Mouse (Mus musculus): ENCODE measurements around the gene Slc7a8.
"Not testable (repeated sequence)": the region's sequence is repeated elsewhere in the genome, so short reads cannot be mapped to it uniquely, and the experiment has no call there.

Slc7a8 gene

GRCm38 (mm10) chr14:54780836-54781609, 723 bp downstream of the Slc7a8 start:
- DNase-seq (ENCODE audit: low read depth, low spot score): peak; percentile 54

- DNase-seq (ENCODE audit: low read depth, low spot score): no peak
These were observed 1.7 kb downstream of the Slc7a8 start for GRCm38 (mm10) chr14:54780084-54780483.

DNA sequence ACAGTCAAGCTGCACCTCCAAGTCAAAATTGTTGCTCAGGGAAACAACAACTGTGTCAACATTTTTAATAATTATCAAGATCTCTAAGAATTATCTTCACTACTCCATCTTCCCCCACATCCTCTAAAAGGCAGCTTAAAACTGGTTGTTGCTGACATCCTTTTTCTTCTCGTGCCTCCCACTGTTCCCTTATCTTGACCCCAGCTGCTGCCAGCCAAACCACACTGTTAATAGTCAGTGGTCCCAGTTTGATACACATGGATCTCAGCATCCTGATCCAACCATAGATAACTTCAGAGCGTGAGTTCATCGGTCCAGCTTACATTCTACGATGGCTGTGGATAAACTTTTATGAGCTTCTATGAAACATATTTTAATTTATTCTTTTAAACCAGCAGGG, 3.9 kb downstream of the Slc7a8 start:
- DNase-seq (ENCODE audit: low read depth, low spot score): no peak

GRCm38 (mm10) chr14:54776768-54777167, 5.0 kb downstream of the Slc7a8 start:
- no peak for DNase-seq (ENCODE audit: low read depth, low spot score)

GRCm38 (mm10) chr14:54775534-54776041, 6.2 kb downstream of the Slc7a8 start:
- DNase-seq (ENCODE audit: low read depth, low spot score): no peak

DNA sequence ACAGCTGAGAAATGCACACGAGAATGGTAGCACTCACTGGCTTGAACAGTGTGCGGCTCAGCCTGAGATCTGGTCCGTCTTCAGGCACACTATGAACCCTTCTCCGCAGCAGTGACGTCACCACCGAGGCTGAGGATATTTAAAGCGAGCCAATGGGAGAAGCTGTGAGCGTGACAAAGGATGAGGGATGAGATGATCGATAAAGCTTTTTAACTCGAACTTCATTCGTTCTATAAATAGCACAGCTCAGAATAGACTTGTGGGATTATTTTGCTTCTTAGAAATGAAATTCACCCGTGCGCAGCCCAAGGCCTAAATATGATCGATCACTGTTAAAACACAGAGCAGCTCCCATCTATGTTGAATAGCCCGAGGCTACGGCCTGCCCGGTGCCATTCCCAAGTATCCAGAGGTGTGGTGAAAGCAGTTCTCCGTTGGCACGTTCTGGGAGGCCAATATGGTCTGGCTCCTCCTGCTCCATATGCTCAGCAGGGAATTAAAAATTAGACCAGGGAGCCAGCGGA, 9.4 kb downstream of the Slc7a8 start:
- no peak for DNase-seq (ENCODE audit: low read depth, low spot score)

DNA sequence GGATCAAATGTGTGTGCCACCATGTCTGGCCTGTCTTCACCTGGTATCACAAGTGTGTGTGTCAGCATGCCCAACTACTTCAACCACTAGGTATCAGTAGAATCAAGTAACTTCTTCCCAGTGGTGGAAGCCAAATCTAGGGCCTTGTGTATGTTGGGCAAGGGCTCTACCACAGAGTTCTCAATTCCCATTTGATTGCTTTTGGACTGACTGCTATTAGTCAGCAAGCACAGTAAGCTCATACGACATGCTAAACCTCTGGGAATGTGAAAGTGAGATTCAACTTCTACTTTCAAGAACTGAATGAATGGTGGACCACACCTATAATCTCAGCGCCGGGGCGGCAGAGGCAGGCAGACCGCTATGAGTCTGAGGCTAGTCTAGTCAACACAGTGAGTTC, 11.4 kb downstream of the Slc7a8 start:
- no peak for DNase-seq (ENCODE audit: low read depth, low spot score)

GRCm38 (mm10) chr14:54769068-54769425, 12.7 kb downstream of the Slc7a8 start:
- DNase-seq (ENCODE audit: low read depth, low spot score): no peak

DNA sequence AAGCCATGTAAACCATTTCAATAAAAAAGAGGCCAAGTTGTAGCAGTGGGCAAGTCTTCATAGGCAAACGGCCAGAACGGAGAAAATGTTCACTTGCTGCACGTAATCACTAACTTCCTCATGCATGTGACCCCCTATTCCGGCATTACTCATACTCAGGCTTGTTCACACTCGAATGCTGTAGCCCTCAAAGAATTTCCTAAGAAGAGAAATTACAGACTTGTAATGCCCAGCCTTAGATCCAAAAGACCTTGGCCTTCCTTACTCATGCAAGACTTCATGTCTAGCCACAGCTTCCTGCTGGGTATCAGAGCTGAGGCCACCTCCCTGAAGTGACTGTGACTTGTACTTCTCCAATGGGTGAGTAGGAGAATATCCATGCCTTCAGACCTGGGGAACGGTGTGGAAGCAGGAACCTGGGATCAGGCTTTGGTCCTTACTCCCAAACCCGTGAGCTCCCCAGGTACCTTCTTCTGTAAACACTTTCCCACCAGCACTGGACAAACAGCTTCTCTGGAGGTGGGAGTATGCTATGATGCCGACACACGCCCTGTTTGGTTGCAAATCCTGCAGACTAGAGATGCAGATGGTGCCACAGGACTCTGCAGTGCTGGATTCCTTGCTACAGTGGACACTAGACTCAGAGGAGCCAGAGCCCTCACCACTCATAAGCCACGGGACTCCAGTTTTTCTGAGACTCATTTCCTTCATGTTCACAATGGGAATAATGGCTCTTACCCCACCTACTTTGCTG, 13.3 kb downstream of the Slc7a8 start:
- DNase-seq (ENCODE audit: low read depth, low spot score): no peak

DNA sequence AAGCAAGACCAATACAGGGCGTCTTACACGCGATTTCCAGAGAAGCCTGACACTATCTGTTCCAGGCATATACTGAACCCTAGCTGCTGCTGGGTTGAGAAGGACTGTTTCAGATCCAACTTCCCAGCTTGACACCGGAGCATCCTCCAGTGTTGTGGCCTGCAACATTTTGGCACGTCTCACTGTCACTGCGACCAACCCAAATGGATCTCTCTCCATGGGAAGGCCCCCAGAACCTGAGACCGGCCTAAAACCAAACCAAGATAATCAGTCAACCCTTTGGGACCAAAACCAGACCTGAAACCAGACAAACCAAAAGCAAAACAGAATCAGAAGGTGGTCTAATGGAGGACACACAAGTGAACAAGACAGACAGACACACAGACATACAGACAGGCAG, 14.8 kb downstream of the Slc7a8 start:
- not testable (repeated sequence) for DNase-seq (ENCODE audit: low read depth, low spot score)

GRCm38 (mm10) chr14:54756382-54756781, 25.4 kb downstream of the Slc7a8 start:
- DNase-seq (ENCODE audit: low read depth, low spot score): no peak

DNA sequence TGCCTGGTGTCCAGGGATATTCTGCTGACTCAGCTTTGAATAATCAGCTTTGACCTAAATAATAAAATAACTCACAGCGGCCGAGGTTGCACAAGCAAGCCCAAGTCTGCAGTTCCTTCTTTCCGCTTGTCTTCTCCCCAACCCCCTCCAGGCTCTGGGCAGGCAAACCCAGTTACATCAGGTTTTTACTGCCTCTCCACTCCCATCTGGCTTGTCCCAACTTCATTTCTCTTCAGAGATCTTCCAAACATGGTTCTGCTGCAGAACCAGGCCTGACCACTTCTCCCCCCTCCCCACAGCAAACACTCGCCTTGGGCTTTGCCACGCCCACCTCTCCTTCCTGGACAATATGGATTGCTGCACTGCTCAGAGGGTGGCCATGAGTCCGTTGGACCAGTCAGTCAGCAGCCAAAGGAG, 27.1 kb downstream of the Slc7a8 start:
- DNase-seq (ENCODE audit: low read depth, low spot score): peak; percentile 19

GRCm38 (mm10) chr14:54753986-54754601, 27.7 kb downstream of the Slc7a8 start:
- no peak for DNase-seq (ENCODE audit: low read depth, low spot score)

DNA sequence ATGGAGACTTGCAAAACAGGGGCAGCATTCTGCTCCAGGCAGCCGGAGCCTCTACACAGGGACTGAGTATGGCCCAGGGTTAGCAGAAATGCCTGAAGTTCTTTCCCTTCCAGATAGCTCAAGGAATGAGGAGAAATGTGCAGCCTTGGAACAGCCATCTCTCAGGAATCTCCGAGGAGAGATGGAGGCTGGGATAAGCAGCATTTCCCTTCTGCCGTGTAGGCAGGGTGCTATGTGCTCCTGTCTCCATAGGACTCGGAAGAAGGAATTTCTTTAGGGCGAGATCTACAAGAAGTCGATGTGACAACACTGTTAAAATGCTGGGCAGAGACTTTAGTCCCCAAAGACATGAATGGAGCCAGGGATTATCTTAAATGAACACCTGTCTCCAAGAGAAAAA, 28.8 kb downstream of the Slc7a8 start:
- no peak for DNase-seq (ENCODE audit: low read depth, low spot score)

DNA sequence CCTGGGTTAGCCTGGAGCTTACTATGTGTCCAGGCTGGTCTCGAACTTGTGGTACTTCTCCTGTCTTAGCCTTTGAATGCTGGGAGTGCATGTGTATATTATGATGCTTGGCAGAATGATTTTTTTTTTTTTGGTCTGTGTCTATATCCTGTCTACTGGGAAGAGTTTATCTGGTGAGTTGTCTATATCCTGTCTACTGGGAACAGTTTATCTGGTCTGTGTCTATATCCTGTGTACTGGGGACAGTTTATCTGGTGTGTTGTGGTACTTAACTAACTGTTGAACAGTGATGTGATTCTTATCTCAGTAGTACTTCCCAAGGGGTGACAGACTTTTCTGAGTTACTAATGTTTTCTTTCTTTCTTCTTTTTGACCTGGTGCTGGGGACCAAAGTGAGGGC, 30.0 kb downstream of the Slc7a8 start:
- DNase-seq (ENCODE audit: low read depth, low spot score): no peak

DNA sequence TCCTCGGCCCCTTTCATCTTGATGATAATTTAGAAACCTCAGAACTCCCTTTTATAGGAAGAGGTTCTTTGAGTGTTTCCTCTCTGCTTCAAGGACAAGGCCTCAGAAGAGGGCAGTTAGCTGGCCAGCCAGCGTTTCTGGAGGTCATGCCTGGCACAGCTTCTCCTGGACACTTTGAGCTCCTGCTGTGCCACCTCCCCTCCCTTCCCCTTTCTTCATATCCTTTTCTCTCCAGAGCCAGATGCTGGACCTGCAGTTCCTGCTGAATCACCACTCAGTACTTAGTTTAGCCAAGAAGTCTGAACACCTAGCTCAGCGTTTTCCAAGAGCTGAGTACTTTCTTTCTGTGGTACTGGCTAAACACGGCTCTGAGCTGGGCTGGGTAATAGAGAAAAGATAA, 32.5 kb downstream of the Slc7a8 start:
- DNase-seq (ENCODE audit: low read depth, low spot score): no peak

- peak; percentile 30 for DNase-seq (ENCODE audit: low read depth, low spot score)
These were observed 33.5 kb downstream of the Slc7a8 start for GRCm38 (mm10) chr14:54747942-54748917.

DNA sequence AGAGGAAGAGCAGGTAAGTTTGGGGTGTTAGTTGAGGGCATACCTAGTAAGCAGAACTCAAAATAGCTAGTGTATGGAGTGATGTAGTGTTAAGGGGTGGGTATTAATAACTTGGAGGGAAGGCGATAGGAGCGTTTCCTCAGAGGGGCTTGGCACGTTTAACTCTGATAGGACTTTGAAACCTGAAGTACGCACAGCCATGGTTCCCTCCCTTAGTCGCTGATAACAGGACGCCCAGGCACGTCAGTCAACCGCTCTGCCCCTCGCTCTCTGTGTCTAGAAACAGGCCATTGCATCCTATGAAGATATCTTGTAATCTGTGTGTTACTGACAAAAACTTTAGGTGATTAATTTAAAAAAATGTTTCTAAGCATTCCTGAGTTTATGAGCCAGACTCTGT, 35.7 kb downstream of the Slc7a8 start:
- DNase-seq (ENCODE audit: low read depth, low spot score): no peak

DNA sequence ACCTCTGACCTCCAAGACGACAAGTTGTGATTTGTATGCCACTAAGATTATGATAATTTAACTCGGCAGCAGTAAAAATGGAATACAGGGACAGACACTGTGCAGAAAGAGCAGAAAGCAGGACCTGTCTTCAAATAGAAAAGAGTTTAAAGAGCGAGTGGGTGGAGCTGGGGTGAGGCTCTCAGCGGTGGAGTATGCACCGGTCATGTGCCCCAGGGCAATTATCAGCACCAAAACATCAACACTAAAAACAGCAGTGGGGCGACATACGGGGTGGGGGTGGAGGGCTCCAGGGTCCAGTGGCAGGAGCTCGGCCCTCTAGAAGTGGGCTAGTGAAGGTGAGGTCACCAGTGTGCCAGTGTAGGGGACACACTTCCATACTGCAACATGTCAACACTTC, 37.3 kb downstream of the Slc7a8 start:
- no peak for DNase-seq (ENCODE audit: low read depth, low spot score)

DNA sequence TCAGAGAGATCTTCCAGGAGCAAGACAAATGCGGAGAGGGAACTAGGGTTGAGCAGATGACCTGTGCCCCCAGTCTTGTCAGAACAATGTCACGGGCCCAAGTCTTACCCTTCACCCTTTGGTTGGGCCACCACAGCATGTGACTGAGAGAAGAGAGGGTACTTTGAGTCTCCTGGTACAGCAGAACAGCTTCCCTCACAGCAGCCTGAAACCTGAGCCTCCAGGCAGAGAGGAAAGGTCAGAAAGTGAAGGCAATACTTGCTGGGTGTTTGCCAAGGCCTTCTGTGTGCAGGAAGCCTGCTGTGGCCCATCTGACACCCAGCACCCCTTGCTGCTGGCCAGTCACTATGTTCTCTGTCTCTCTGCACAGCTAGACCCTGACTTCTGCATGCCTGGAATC, 39.4 kb downstream of the Slc7a8 start:
- no peak for DNase-seq (ENCODE audit: low read depth, low spot score)

- no peak for DNase-seq (ENCODE audit: low read depth, low spot score)
These were observed 40.0 kb downstream of the Slc7a8 start for GRCm38 (mm10) chr14:54741721-54742120.
